Mouse (Mus musculus) naive thymus-derived CD4-positive, alpha-beta T cell, adult 2 months (primary cell): ENCODE measurements around the gene Gzmb.
"Not testable (repeated sequence)": the region's sequence is repeated elsewhere in the genome, so short reads cannot be mapped to it uniquely, and the experiment has no call there.

Source experiments
- DNase-seq: peaks from one replicate; pipeline ENCODE4 v3.0.0-alpha.2; 2011; ENCODE audit warnings: low read depth

Gzmb gene

GRCm38 (mm10) chr14:56262153-56262552 lies at the start of gene Gzmb:
Gene Gzmb, minus strand, starts transcription at chr14:56262260.
- DNase-seq: no peak

DNA sequence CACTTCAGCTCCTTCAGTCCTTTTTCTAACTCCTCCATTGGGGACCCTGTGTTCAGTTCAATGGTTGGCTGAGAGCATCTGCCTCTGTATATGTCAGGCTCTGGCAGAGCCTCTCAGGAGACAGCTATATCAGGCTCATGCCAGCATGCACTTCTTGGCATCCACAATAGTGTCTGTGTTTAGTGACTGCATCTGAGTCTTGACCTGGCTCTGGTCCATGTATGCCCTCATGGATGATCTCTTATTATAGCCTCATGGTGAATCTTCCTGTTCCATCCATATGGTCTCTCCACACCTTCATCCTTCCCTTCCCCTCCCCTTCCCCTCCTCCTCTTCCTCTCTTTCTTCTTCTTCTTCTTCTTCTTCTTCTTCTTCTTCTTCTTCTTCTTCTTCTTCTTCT lies 49.7 kb upstream of the Gzmb start:
- not testable (repeated sequence) for DNase-seq

DNA sequence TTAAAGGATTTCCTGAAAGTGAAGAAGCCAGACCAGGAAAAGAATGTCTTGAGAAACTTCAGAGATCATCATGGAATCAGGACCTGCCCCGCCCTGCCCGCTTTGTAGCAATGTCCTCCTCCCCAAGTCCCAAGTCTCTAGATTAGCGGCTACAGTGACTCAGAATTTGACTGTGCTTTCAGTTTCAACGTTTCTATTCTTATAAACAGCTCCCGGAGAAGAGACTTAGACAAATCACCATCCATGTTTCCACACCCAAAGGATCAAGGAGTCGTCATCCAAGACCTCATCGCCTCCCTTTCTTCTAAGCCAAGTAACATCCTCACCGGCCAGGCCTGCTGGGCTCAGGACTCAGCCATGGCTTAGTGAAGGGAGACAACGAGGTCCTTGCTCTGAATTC lies 48.2 kb upstream of the Gzmb start:
- no peak for DNase-seq

DNA sequence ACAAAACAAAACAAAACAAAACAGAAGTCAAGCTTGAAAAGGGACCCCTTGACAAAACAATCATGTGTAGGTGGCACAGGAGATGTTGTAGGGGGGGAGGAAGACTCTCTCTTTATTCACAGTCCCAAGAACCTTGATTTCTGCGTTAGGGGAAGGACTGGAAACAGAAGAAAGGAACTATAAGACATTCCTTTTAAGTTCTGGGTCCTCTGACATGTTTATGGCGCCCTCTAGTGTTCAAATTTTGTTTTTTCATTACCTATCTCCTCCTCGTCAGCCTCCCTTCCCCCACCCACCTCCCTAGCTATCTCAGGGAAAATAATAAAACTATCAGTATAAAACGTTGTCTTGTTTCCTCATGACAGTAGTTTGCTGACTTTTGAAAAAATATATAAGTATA lies 42.1 kb upstream of the Gzmb start:
- peak; percentile 92 for DNase-seq

DNA sequence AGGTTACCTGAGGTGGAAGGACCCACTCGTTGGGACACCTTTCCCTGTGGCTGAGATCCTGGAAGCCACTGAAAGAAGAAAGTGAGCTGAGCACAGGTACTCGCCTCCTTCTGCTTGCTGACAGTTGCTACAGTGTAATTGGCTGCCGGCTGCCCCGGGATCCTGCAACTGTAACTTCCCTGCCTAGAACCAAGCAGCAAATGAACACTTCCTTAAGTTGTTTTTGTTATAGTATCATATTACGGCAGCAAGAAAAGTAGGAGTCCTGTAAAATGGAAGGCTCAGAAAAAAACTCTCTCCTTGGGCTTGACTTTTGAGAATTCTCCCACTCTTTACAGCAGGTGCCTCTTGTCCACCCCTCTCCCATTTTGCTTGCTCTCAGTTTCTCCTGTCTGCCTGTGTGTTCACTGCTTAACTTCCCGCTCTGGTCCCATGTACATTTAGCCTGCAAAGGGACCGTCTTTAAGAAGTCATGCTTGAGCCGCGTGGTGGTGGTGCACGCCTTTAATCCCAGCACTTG lies 41.5 kb upstream of the Gzmb start:
- DNase-seq: peak; percentile 50

- DNase-seq: no peak
Measured at GRCm38 (mm10) chr14:56302091-56302490, 40.0 kb upstream of the Gzmb start.

DNA sequence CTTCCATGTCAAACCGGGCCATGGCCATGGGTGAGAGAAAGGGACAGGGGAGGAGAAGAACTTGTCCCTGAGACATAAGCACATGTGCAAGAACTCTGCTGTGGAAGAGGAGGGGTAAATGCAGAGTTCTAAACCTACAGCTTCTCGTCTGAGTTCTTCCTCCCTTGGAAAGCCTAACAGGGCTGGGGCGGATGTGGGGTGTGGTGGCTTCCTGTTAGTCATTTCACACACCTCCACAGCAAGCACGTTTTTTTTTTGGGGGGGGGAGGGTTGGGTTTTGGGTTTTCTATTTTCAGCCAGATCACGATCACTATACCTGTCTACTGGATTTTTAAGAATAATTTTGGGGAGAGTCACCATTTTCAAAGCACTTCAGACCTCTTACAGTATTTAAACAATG lies 34.7 kb upstream of the Gzmb start:
- peak; percentile 89 for DNase-seq

GRCm38 (mm10) chr14:56296106-56296505 lies 34.0 kb upstream of the Gzmb start:
- peak; percentile 76 for DNase-seq

- DNase-seq: no peak
Measured at GRCm38 (mm10) chr14:56293146-56293545, 31.1 kb upstream of the Gzmb start.

- DNase-seq: no peak
Measured at GRCm38 (mm10) chr14:56288651-56289050, 26.6 kb upstream of the Gzmb start.

DNA sequence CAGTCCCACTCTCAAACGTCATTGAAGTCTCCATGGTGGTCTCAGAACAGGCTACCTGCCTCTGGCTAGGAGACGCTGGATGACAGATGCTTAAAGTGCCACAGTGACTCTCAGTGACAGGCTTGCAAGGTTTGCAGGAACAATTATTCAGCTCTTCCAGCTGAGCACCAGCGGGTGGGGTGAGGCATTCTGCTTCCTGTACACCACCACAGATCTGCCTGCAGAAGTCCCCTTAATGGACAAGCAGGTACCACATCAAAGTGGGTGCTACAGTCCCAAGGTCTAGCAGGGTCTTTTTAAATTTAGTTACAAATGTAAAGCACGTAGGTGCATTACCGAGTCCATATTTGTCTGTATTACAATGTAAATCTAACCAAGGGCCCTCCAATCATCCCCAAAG lies 25.7 kb upstream of the Gzmb start:
- peak; percentile 44 for DNase-seq

DNA sequence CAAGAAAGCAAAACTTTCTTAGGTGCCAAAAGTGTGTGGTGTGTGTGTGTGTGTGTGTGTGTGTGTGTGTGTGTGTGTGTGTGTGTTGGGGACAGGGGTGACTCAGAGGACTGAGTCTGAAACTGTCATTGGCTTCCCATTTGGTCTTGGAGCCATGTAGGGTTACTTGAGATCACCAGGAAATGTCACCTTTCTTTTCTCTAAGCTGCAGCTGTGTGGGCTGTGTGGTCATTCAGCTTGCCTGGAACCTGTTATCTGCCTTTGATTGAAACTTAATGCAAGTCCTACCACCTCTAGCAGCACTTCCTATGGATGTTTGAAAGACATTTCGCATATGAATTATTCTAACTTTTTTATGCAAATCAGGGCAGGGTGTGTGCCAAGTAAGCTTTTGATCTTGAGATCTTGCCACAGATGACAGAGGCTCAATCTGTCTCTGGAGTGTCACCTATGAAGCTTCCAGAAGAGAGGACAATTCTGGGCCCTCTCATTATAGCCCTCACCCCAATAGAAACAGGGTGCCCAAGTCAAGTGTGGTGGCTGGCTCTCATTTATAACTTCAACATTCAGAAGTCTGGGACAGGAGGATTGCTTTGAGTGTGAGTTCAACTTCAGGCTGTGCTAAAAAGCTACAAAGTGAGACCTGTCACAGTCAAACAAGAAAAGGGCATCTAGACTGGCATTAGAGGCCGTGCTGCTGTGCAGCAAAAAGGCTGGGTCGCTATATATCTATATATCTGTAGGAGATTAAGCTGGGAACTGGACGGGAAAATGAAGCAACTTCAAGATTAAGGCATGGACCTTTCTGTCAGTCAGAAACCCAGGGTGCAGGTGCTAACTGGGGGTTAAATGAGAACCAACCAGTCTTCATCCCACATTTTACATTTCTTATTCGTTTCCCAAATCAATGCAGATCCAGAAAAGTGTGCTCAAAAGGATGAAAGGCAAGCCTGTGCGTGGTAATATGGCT lies 22.6 kb upstream of the Gzmb start:
- peak; percentile 71 for DNase-seq

- peak; percentile 56 for DNase-seq
Measured at GRCm38 (mm10) chr14:56283816-56284215, 21.8 kb upstream of the Gzmb start.

DNA sequence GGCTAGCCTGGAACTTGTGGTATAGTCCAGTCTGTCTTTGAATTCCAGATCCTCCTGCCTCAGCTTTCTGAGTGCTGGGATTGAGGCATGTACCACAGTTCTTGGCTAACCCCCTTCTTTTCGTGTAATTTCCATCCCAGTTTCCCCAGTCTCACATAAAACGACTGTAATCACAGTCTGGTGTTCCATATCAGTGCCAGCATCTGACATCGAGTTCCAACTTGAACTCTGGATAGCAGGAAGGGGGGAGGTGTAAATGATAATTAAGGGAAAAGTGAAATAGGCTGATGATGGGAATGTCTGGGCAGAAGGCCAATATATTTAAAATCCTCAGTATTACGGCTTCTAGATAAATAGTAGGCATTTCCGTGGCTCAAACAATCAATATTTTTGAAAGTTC lies 19.0 kb upstream of the Gzmb start:
- DNase-seq: no peak

- not testable (repeated sequence) for DNase-seq
Measured at GRCm38 (mm10) chr14:56278691-56279090, 16.6 kb upstream of the Gzmb start.

GRCm38 (mm10) chr14:56276096-56276495 lies 14.0 kb upstream of the Gzmb start:
- DNase-seq: not testable (repeated sequence)

- no peak for DNase-seq
Measured at GRCm38 (mm10) chr14:56266109-56266508, 4.0 kb upstream of the Gzmb start.

- peak; percentile 63 for DNase-seq
Measured at GRCm38 (mm10) chr14:56240409-56240808, 21.7 kb downstream of the Gzmb start.

GRCm38 (mm10) chr14:56234556-56234955 lies 27.5 kb downstream of the Gzmb start, which contains the start of gene Gzmc:
Gene Gzmc, minus strand, starts transcription at chr14:56234656.
- DNase-seq: no peak

DNA sequence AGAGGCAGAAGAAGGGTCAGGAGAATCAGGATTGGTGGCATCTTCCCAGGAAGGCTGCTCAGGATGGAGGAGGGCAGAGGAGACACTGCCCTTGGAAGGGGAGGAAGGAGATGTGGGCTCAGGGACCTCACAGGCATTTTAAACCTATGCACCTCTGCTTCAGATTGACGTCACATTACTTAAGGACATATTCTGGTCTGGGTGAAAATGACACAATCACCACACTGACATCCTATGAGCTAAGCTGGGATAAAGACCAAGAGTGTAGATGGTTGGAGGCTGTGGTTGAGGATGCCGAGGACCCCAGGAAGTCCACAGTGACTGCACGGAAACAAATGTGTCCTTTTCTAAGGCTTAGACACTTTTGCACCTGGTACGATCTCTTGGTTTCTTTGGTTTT lies 50.7 kb downstream of the Gzmb start, which contains the start of gene Gzmf:
TSS of gene Gzmf (minus strand) at position 101 of the 400 bp plus-strand sequence.
- no peak for DNase-seq
